Mouse (Mus musculus) gastrocnemius, adult 2 months (tissue): ENCODE results near the gene Pcx. TPM values are rescaled to one million over a fixed set of nuclear protein-coding genes. Genes with fewer than 3 reads are reported as not detected.
"Not testable (repeated sequence)": the region's sequence is repeated elsewhere in the genome, so short reads cannot be mapped to it uniquely, and the experiment has no call there.

Experiments
- DNase-seq: peaks from one replicate; pipeline ENCODE4 v3.0.0; 2022
- H3K27ac ChIP-seq: fragments of 200-600 bp; 2 replicates; pipeline ENCODE4 v1.8.1; 2022; ENCODE audit warnings: mild to moderate bottlenecking
- H3K4me3 ChIP-seq: fragments of 200-600 bp; 2 replicates; pipeline ENCODE4 v1.8.1; 2022; ENCODE audit warnings: mild to moderate bottlenecking, moderate library complexity
- CTCF ChIP-seq: fragments of 200-600 bp; IDR thresholded peaks from 2 replicates; pipeline ENCODE4 v1.8.1; 2022; ENCODE audit warnings: antibody characterized with exemption, mild to moderate bottlenecking, moderate library complexity
- intact Hi-C: fragments of 180-260 bp; cut with DNase I; formaldehyde crosslinking; loops from one replicate; pipeline ENCODE4 v1.15.1; 2025
- total RNA-seq, 2 experiments: library from RNA; stranded (reverse); gene quantifications; 2 replicates each; pipeline ENCODE4 v1.2.3; 2021

The Pcx gene
- total RNA-seq, 2 experiments from 2014 or later: 94.6 to 119 TPM

DNA sequence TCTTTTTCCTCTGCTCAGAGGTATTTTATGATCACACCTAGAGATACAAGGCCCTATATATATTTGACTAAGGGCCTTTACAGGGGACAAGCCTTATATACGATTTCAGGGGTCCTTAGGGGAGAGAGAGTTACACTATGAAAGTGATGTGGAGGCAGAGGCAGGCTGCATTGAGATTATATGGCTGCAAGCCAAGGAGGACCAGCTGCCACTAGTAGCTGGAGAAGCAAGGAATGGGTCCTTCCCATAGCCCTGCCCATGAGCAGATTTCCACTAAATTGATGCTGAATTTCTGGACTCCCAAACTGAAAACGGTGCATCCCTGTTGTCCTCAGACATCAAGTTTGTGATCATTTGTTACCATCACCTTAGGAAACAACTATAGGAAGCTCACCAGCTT lies 73.6 kb downstream of the Pcx start:
- intact Hi-C loops: no loop called here
- Histone ChIP-seq H3K4me3 (no peak overlapping the region), H3K27ac (0 out of 2 replicates have a peak overlapping the region, but pooled peaks have one; percentile 70)
- no peak for DNase-seq
- TF ChIP-seq CTCF: no peak

DNA sequence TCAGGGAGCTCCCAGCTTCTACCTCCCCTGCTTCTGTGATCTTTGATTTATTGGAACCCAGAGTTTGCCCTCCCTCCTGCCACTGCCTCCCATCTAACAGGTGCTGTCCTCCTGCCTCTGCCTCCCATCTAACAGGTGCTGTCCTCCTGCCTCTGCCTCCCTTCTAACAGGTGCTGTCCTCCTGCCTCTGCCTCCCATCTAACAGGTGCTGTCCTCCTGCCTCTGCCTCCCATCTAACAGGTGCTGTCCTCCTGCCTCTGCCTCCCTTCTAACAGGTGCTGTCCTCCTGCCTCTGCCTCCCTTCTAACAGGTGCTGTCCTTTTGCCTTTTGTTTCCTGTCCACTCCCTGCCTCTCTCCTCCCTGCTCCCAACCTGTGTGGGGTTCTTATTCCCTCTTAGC lies 76.5 kb downstream of the Pcx start:
- intact Hi-C loops: loop anchor here (5.0 kb wide), 1 partner anchor 89 kb away; the partner anchor contains the start of gene 2010003K11Rik
- not testable (repeated sequence) for DNase-seq

DNA sequence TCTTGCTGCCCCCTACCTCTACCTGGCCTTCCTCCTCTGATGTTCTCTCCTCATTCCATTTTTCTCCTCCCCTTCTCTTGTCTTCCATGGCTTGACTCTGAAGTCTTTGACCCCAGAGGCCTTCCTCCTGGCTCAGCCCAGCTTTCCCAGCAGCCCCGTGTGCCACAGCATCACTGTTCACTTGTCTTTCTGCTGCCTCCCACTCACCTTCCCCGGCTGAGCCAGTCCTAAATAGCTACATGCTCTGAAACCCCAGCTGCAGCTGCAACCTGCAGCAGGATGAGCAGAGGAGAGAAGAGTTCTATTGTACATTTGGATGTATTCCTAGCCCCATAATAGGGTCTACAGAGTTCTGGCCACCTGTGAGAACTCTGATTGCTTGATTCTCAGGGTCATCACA lies 77.2 kb downstream of the Pcx start:
- no peak for DNase-seq
- Histone ChIP-seq H3K27ac (no peak overlapping the region), H3K4me3 (no peak overlapping the region)
- intact Hi-C loops: loop anchor here (5.0 kb wide), 1 partner anchor 90 kb away; the partner anchor contains the start of gene 2010003K11Rik
- TF ChIP-seq CTCF: no peak

More for the DNA sequence above, 76.5 kb downstream of the Pcx start:
- H3K27ac ChIP-seq: 0 out of 2 replicates have a peak overlapping the region, but pooled peaks have one; percentile 58
- not testable (repeated sequence) for H3K4me3 ChIP-seq

DNA sequence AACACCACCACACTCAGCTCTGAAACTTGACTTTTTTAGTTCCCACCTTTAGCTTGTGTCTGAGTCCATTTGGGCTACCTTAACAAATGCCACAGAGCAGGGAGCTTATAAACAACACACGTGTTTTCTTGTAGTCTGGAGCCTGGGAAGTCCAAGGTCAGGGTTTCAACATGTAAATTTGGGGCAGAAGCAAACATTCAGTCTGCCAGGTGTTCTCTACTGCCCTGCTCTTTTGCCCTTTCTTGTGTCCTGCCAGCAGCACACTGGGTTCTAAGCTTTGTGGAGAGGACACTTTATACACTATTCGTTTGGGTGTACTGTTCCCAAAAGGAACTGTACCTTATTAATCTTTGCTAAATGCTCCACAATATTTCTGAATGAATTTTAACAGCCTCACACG lies 78.2 kb downstream of the Pcx start:
- no peak overlapping the region for H3K4me3 ChIP-seq
- intact Hi-C loops: loop anchor here (5.0 kb wide), 1 partner anchor 91 kb away; the partner anchor contains the start of gene 2010003K11Rik
- TF ChIP-seq CTCF: no peak
- DNase-seq: no peak
- H3K27ac ChIP-seq: no peak overlapping the region

DNA sequence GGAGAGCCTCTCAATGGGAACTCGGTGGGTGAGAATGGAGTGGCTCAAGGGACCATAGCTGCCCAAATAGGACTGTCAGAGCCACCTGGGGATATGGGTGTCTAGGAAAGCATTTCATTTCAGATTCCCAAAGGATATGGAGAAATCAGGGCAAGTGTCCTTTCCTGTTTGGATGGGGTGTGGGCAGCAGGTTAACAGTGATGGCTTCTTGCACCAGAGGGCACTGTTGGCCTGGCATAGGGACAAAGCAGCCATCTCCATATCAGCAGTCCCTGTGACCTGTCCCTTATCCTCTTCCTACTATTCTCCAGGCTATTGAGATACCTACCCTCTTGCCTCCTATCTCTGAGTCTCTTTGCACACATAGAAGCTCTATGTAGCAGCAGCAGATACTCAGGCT lies 78.8 kb downstream of the Pcx start:
- no peak overlapping the region for H3K4me3 ChIP-seq
- no peak overlapping the region for H3K27ac ChIP-seq
- intact Hi-C loops: loop anchor here (5.0 kb wide), 1 partner anchor 92 kb away; the partner anchor contains the start of gene 2010003K11Rik
- peak; percentile 52 for TF ChIP-seq CTCF
- DNase-seq: peak; percentile 49

DNA sequence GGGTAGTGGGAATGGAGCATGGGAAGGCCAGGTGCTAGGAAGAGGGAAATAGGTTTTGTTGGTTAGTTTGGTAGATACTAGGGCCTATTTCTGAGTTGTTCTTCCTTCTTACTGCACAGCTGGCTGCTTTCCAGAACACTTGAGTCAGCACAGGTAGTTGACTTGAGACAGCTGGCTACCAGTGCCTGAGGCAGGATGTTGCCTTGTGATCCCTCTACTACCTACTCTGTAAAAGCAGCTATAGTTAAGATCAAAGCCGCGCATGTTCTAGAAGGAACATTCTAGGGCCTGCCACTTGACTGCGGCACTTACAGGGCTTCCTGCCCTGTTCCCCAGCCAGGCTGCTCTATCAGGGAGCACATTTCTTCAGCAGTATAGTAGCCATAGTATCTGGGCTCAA lies 79.8 kb downstream of the Pcx start:
- intact Hi-C loops: no loop called here
- TF ChIP-seq CTCF: no peak
- no peak overlapping the region for H3K4me3 ChIP-seq
- H3K27ac ChIP-seq: no peak overlapping the region
- DNase-seq: no peak

DNA sequence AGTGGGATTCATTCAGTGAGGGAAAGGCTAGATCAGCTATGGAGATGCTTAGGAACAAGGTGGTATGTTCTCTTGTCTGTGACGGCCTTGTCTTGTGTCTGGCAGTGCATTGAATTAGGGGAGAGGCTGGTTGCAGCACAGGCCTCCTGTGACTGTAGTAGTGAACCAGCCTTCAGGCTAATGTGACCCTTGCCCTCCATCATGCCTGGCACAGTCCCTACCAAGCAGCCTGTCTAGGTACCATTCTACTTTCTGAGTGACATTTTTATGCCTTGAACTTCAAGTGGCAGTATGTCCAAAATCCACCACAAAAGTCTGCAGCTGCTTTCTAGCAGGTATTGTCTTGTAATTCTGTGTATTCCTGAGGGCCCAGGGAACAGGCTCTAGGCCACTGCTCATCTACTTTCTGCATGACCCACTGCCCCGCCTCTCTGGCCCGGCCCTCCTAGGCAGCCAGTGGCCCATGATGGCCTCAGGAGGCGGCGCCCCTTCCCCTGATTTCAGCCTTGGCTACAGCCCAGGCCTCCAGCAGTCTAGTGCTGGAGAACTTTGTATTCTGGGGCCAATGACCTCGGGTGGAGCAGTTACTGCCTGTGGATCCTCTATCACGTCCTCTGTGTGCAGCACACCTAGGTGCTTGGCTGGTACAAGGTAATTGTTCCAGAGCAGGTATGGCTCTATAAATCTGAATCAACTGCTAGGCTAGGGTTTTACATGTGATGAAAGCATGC lies 83.7 kb downstream of the Pcx start:
- Histone ChIP-seq H3K27ac (no peak overlapping the region), H3K4me3 (no peak overlapping the region)
- no peak for DNase-seq
- intact Hi-C loops: no loop called here
- no peak for TF ChIP-seq CTCF

DNA sequence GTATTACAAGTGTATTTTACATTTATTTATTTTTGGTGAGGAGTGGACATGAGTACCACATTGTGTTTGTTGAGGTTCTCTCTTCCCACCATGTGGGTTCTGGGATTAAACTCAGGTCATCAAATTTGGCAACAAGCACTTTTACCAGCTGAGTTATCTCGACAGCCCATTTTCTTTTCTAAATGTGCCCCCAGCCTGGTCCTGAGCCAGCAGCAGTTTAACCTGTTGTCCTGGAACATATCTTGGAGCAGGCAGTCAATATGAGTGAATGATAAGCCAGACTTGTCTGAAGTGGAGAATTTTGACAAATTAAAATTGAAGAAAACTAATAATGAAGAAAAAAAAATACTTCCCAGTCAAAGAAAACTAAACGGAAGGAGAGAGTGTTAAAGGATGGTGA lies 85.8 kb downstream of the Pcx start:
- intact Hi-C loops: no loop called here
- no peak for TF ChIP-seq CTCF

DNA sequence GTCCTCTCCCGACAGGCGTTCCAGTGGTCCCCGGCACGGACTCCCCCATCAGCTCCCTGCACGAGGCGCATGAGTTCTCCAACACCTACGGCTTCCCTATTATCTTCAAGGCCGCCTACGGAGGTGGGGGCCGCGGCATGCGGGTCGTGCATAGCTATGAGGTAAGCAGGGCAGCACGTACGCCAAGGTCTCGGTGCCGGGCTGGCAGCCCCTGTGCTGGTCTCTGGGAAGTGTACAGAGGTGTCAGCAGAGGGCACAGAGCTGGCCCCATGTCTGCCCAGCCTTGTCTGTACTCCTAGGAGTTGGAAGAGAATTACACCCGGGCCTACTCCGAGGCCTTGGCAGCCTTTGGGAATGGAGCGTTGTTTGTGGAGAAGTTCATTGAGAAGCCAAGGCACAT lies 92.2 kb downstream of the Pcx start:
- H3K4me3 ChIP-seq: no peak overlapping the region
- DNase-seq: no peak
- intact Hi-C loops: no loop called here
- no peak for TF ChIP-seq CTCF
- H3K27ac ChIP-seq: no peak overlapping the region

More for the DNA sequence above, 85.8 kb downstream of the Pcx start:
- DNase-seq: no peak
- H3K27ac ChIP-seq: no peak overlapping the region
- H3K4me3 ChIP-seq: no peak overlapping the region

DNA sequence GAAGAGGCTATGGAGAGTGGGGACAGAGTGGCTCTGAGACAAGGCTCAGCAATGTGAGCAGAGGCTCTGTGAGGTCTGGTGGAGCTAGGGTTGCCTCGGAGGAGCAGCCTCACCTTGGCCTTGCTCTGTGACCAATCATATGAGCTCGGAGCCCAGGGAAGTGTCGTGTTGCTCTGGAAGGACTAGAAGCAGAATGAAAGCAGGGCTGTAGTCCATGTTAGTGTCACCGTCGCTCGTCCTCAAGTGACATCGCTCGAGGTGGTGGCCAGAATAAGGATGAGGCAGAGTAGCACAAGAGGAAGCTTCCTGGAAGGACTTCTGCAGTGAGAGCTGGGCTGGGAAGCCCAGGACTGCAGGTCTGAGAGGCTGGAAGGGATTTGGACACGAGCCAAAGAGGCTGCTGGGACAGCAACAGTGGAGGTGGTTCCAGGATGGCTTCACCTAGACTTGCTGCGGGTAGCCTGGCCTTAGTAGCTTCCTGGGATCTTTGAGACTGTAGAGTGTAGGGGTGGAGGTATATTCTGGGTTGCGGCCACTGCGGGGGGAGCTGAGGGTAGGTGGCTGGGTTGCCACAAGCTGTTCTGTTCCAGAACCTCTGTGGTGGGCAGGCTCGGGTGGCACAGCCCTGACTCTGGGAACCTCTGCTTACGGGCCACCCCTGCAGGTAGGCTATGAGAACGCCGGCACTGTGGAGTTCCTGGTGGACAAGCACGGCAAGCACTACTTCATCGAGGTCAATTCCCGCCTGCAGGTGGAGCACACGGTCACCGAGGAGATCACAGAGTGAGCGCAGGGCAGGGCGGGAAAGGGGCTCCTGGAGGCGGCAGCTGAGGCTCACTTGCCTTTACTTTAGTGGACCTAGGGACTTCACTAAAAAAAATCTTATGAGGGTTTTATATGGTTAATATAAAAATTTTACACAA lies 93.8 kb downstream of the Pcx start:
- peak overlapping the region; percentile 64 for H3K27ac ChIP-seq
- intact Hi-C loops: no loop called here
- peak; percentile 55 for DNase-seq
- TF ChIP-seq CTCF: peak; percentile 53
- no peak overlapping the region for H3K4me3 ChIP-seq

DNA sequence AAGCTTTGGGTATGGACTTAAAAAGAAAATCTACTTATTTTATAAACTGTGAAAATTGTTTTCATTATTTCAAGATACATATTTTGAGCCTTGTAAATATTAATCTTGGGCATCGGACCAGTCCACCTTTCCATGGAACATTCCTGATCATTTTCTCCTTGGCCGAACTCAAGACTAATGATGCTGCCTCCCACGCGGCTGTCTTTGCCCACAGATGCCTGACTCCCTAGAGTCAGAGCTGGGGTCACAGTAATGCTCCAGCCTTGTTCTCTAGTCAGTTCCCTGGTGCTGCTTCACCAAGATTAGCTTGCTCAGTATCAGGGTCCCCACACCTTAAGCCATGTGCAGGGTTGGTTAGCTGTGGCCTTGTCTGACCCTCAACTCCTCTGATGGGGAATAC lies 95.4 kb downstream of the Pcx start:
- intact Hi-C loops: no loop called here
- TF ChIP-seq CTCF: no peak
- Histone ChIP-seq H3K27ac (no peak overlapping the region), H3K4me3 (no peak overlapping the region)
- no peak for DNase-seq

DNA sequence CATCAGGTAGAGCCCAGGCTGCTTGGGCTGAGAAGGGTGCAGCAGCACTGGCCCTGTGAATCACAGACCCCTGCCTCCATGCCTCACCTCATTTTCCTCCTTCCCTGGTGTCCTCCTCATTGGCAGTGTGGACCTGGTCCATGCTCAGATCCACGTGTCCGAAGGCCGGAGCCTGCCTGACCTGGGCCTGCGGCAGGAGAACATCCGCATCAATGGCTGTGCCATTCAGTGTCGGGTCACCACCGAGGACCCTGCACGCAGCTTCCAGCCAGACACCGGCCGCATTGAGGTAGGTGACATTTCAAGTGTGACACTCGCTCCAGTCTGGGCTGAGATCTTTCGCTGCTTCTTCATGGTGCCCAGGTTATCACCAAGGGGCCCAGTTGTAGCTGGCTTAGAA lies 97.1 kb downstream of the Pcx start:
- TF ChIP-seq CTCF: no peak
- H3K27ac ChIP-seq: no peak overlapping the region
- DNase-seq: no peak
- intact Hi-C loops: no loop called here
- H3K4me3 ChIP-seq: no peak overlapping the region

DNA sequence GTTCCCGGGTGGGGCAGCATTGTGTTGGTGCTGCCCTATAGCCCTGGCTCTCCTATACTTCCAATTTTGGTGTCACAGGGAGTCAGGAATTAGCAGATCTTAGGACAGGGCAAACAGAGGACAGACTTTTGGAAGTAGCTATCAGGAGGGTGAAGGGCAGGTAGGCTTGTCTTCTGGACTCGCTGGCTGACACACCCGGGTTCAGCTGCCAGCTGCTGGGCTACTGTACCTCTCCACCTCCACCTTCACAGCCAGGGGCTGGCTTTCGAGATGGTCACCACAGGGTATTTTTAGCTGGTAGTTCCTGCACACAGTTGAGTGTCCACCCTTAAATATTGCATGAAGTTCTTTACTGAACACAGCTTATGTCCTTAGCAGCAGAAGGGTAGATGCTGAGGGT lies 98.2 kb downstream of the Pcx start:
- intact Hi-C loops: no loop called here
- TF ChIP-seq CTCF: no peak
- Histone ChIP-seq H3K4me3 (no peak overlapping the region), H3K27ac (peak overlapping the region; percentile 40; the same call in 1 of the 2 replicates)
- DNase-seq: no peak
